Mouse (Mus musculus): ENCODE data around the gene Rd3l.

The Rd3l gene

GRCm38 (mm10) chr12:111944065-111944987 lies 36.8 kb downstream of the Rd3l start:
- ChIA-PET POLR2A (interaction anchor here in 2 of 4 experiments (0.8 to 3.3 kb wide), 3 partner anchors 7 to 10 kb away, joined by 3 to 17 read pairs (median 9); no protein-coding TSS in a partner anchor), CTCF (interaction anchor here in 2 of 4 experiments (1.0 to 1.3 kb wide), 2 partner anchors 14 to 27 kb away, joined by 3 read pairs; no protein-coding TSS in a partner anchor)

GRCm38 (mm10) chr12:111943421-111944064 lies 37.6 kb downstream of the Rd3l start:
- ChIA-PET POLR2A (interaction anchor here in 3 of 4 experiments (0.8 to 1.9 kb wide), 4 partner anchors 8 to 10 kb away, joined by 3 to 11 read pairs (median 4); no protein-coding TSS in a partner anchor), CTCF (interaction anchor here in 3 of 4 experiments (0.7 to 1.3 kb wide), 3 partner anchors 15 to 26 kb away, joined by 3 read pairs; no protein-coding TSS in a partner anchor)

DNA sequence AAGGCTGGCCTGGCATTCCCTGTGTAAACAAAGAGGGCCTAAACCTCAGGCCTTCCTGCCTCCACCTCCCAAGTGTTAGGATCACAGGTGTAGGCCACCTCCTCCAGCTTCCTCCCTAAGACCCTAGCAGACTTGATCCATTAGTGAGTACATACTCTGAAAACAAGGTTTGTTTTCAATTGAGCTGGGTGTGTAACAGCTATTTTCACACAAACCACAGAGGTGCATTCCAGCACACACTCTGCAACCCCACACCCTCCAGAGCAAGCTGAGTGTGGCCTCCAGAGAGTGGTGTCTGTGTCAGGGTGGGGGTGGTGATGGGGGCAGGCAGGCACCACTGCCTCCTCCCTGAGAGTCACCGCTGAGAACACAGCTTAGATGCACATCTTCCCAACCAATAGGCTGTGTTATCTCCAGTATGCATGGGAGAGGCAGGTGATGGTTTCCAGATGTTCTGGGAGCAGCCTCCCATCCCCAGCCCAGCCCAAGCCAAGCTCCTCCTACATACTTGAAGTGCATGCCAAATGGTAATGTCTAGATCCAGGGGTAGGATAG lies 42.4 kb downstream of the Rd3l start:
- ChIA-PET CTCF (interaction anchor here (0.6 to 3.6 kb wide), 6 partner anchors 12 to 616 kb away, joined by 3 to 13 read pairs (median 4); partner anchors contain the start of gene Atp5mpl (in 1 of the 4)), POLR2A (interaction anchor here (0.6 to 4.0 kb wide), 29 partner anchors 9 to 855 kb away, joined by 3 to 16 read pairs (median 4); partner anchors contain the start of genes Eif5 (in 2 of the 4), Atp5mpl (in 1 of the 4), Ckb (in 1 of the 4) and Ppp1r13b (in 1 of the 4))

- ChIA-PET CTCF (interaction anchor here in 3 of 4 experiments (0.6 to 2.6 kb wide), 10 partner anchors 20 to 512 kb away, joined by 3 to 18 read pairs (median 3); partner anchors contain the start of gene Atp5mpl (in 2 of the 3)), POLR2A (interaction anchor here in 3 of 4 experiments (0.6 to 4.0 kb wide), 29 partner anchors 9 to 624 kb away, joined by 3 to 17 read pairs (median 4); partner anchors contain the start of genes Atp5mpl (in 2 of the 3), Ckb (in 2 of the 3), Ppp1r13b (in 1 of the 3) and Tdrd9 (in 1 of the 3))
These were observed 44.2 kb downstream of the Rd3l start for GRCm38 (mm10) chr12:111936706-111937550.

GRCm38 (mm10) chr12:111933971-111934370 lies 47.1 kb downstream of the Rd3l start:
- POLR2A ChIA-PET = interaction anchor here in 3 of 4 experiments (0.5 to 2.6 kb wide), 12 partner anchors 9 to 381 kb away, joined by 3 to 11 read pairs (median 4); partner anchors contain the start of genes Atp5mpl (in 1 of the 3), Ckb (in 1 of the 3), Xrcc3 (in 1 of the 3) and Zfyve21 (in 1 of the 3)
- CTCF ChIA-PET = interaction anchor here in 2 of 4 experiments (0.8 to 1.5 kb wide), 2 partner anchors 11 to 13 kb away, joined by 3 to 4 read pairs; no protein-coding TSS in a partner anchor

- ChIA-PET POLR2A (interaction anchor here in 3 of 4 experiments (0.5 to 2.6 kb wide), 16 partner anchors 9 to 381 kb away, joined by 3 to 11 read pairs (median 4); partner anchors contain the start of genes Atp5mpl (in 1 of the 3), Ckb (in 1 of the 3), Xrcc3 (in 1 of the 3) and Zfyve21 (in 1 of the 3)), CTCF (interaction anchor here in 3 of 4 experiments (0.8 to 1.5 kb wide), 3 partner anchors 10 to 25 kb away, joined by 3 to 4 read pairs (median 3); no protein-coding TSS in a partner anchor)
These were observed 47.9 kb downstream of the Rd3l start for GRCm38 (mm10) chr12:111933032-111933704.

DNA sequence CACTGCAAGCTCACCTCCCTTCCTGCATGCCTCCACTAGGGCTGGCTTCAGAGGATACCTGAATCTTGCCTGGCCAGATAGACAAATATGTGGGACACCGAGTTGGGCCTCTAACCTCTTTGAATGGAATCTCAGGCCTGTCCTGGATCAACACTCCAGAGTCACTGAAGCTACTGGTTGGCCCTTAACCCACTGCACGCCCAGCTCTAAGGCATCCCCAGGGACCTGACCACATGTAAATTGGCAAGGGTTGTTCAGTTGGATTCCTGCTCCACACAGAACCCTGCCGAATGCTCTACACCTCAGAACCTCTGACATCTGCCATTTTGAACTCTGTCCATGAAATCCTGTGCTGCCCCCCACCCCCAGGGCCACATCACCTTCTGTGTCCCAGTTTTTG lies 48.6 kb downstream of the Rd3l start:
- POLR2A ChIA-PET = interaction anchor here in 3 of 4 experiments (0.5 to 1.5 kb wide), 5 partner anchors 11 to 235 kb away, joined by 3 to 4 read pairs (median 3); no protein-coding TSS in a partner anchor
- CTCF ChIA-PET = interaction anchor here in 1 of 4 experiments (1.2 kb wide), 1 partner anchor 25 kb away, joined by 3 read pairs; no protein-coding TSS in a partner anchor

DNA sequence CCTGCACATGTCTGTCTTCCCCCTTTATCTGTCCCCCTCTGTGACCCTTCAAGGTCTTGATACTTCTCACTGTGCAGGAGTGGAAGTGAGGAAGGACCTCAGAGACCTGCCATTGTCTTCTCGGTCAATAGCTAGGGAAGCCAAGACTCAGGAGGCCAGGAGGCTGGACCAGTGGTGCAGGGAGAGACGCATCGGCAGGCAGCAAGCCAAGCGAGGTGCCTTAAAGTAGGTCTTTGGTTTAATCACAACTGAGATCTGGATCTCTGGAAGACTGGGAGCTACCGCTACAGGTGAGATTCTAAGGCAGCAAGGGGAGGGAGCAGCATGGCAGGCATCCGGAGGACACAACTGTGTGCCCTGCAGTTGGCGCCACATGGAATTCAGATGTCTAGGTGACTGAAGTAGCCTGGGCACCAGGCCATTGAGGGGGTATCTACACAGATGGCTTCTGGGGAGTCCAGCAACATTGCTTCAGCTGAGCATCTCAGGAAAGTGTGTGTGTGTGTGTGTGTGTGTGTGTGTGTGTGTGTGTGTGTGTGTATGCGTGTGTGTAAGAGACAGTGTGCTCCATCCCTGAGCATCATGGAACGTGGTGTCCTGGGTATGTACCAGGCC lies 49.6 kb downstream of the Rd3l start:
- CTCF ChIA-PET = interaction anchor here in 1 of 4 experiments (0.6 kb wide), 1 partner anchor 643 kb away, joined by 3 read pairs; no protein-coding TSS in a partner anchor
- POLR2A ChIA-PET = interaction anchor here in 1 of 4 experiments (1.5 kb wide), 1 partner anchor 18 kb away, joined by 3 read pairs; no protein-coding TSS in a partner anchor

All from embryonic stem cell, embryonic (primary cell).